Mouse (Mus musculus): Measurements from ENCODE around the gene Rpl29. TPM values are rescaled to one million over a fixed set of nuclear protein-coding genes. Genes with fewer than 3 reads are reported as not detected.

Rpl29 gene
- polyA plus RNA-seq (2014; fragmentation: Illumina TruSeq; extraction: RNeasy Lipid Tissue Mini Kit (QIAGEN cat#74804); ENCODE audit: low read depth, low replicate concordance), result 28.9 TPM

GRCm38 (mm10) chr9:106429221-106430014, at the start of gene Rpl29:
TSS of gene Rpl29 (plus strand) at chr9:106429454.

GRCm38 (mm10) chr9:106447348-106447747, 18.1 kb downstream of the Rpl29 start, which contains the start of the genes Abhd14b and Abhd14a:
TSS of gene Abhd14b (plus strand) at chr9:106447459.
TSS of gene Abhd14a (minus strand) at chr9:106447678.

GRCm38 (mm10) chr9:106453271-106454070, 24.2 kb downstream of the Rpl29 start, which contains the start of gene Pcbp4:
TSS of gene Pcbp4 (plus strand) at chr9:106453291.

GRCm38 (mm10) chr9:106465571-106466200, 36.4 kb downstream of the Rpl29 start, which contains the start of gene Gpr62:
TSS of gene Gpr62 (minus strand) at chr9:106465938.

GRCm38 (mm10) chr9:106475663-106476001, 46.4 kb downstream of the Rpl29 start, which contains the start of gene Rrp9:
TSS of gene Rrp9 (plus strand) at chr9:106475963.

GRCm38 (mm10) chr9:106476924-106477484, 47.8 kb downstream of the Rpl29 start, which contains the start of gene Parp3:
TSS of gene Parp3 (minus strand) at chr9:106476949.

Other genes with a start within 250 kb of the Rpl29 start
- gene Ppm1m, start 229.7 kb upstream of the Rpl29 start, polyA plus RNA-seq (2014; fragmentation: Illumina TruSeq; extraction: RNeasy Lipid Tissue Mini Kit (QIAGEN cat#74804); ENCODE audit: low read depth, low replicate concordance), result 10.9 TPM
- gene Twf2, start 226.3 kb upstream of the Rpl29 start, polyA plus RNA-seq (2014; fragmentation: Illumina TruSeq; extraction: RNeasy Lipid Tissue Mini Kit (QIAGEN cat#74804); ENCODE audit: low read depth, low replicate concordance), result 1.7 TPM
- not detected for gene Tlr9, start 206.9 kb upstream of the Rpl29 start, polyA plus RNA-seq (2014; fragmentation: Illumina TruSeq; extraction: RNeasy Lipid Tissue Mini Kit (QIAGEN cat#74804); ENCODE audit: low read depth, low replicate concordance)
- gene Alas1, start 180.8 kb upstream of the Rpl29 start, polyA plus RNA-seq (2014; fragmentation: Illumina TruSeq; extraction: RNeasy Lipid Tissue Mini Kit (QIAGEN cat#74804); ENCODE audit: low read depth, low replicate concordance), result 319 TPM
- gene Poc1a, start 148.4 kb upstream of the Rpl29 start, polyA plus RNA-seq (2014; fragmentation: Illumina TruSeq; extraction: RNeasy Lipid Tissue Mini Kit (QIAGEN cat#74804); ENCODE audit: low read depth, low replicate concordance), result not detected
- gene Dusp7, start 60.8 kb upstream of the Rpl29 start, polyA plus RNA-seq (2014; fragmentation: Illumina TruSeq; extraction: RNeasy Lipid Tissue Mini Kit (QIAGEN cat#74804); ENCODE audit: low read depth, low replicate concordance), result 13.1 TPM
- gene Acy1, start 8.9 kb downstream of the Rpl29 start, polyA plus RNA-seq (2014; fragmentation: Illumina TruSeq; extraction: RNeasy Lipid Tissue Mini Kit (QIAGEN cat#74804); ENCODE audit: low read depth, low replicate concordance), result 0.82 TPM
- gene Abhd14b, start 18.0 kb downstream of the Rpl29 start, polyA plus RNA-seq (2014; fragmentation: Illumina TruSeq; extraction: RNeasy Lipid Tissue Mini Kit (QIAGEN cat#74804); ENCODE audit: low read depth, low replicate concordance), result 17.8 TPM
- 1.0 TPM for gene Abhd14a, start 18.2 kb downstream of the Rpl29 start, polyA plus RNA-seq (2014; fragmentation: Illumina TruSeq; extraction: RNeasy Lipid Tissue Mini Kit (QIAGEN cat#74804); ENCODE audit: low read depth, low replicate concordance)
- not detected for gene Pcbp4, start 23.8 kb downstream of the Rpl29 start, polyA plus RNA-seq (2014; fragmentation: Illumina TruSeq; extraction: RNeasy Lipid Tissue Mini Kit (QIAGEN cat#74804); ENCODE audit: low read depth, low replicate concordance)
- not detected for gene Gpr62, start 36.5 kb downstream of the Rpl29 start, polyA plus RNA-seq (2014; fragmentation: Illumina TruSeq; extraction: RNeasy Lipid Tissue Mini Kit (QIAGEN cat#74804); ENCODE audit: low read depth, low replicate concordance)
- not detected for gene Rrp9, start 46.5 kb downstream of the Rpl29 start, polyA plus RNA-seq (2014; fragmentation: Illumina TruSeq; extraction: RNeasy Lipid Tissue Mini Kit (QIAGEN cat#74804); ENCODE audit: low read depth, low replicate concordance)
- 16.7 TPM for gene Parp3, start 47.5 kb downstream of the Rpl29 start, polyA plus RNA-seq (2014; fragmentation: Illumina TruSeq; extraction: RNeasy Lipid Tissue Mini Kit (QIAGEN cat#74804); ENCODE audit: low read depth, low replicate concordance)
- not detected for gene Iqcf1, start 70.5 kb downstream of the Rpl29 start, polyA plus RNA-seq (2014; fragmentation: Illumina TruSeq; extraction: RNeasy Lipid Tissue Mini Kit (QIAGEN cat#74804); ENCODE audit: low read depth, low replicate concordance)
- not detected for gene Iqcf5, start 85.1 kb downstream of the Rpl29 start, polyA plus RNA-seq (2014; fragmentation: Illumina TruSeq; extraction: RNeasy Lipid Tissue Mini Kit (QIAGEN cat#74804); ENCODE audit: low read depth, low replicate concordance)
- gene Iqcf3, start 132.2 kb downstream of the Rpl29 start, polyA plus RNA-seq (2014; fragmentation: Illumina TruSeq; extraction: RNeasy Lipid Tissue Mini Kit (QIAGEN cat#74804); ENCODE audit: low read depth, low replicate concordance), result not detected
- not detected for gene Iqcf4, start 141.5 kb downstream of the Rpl29 start, polyA plus RNA-seq (2014; fragmentation: Illumina TruSeq; extraction: RNeasy Lipid Tissue Mini Kit (QIAGEN cat#74804); ENCODE audit: low read depth, low replicate concordance)
- not detected for gene Iqcf6, start 197.1 kb downstream of the Rpl29 start, polyA plus RNA-seq (2014; fragmentation: Illumina TruSeq; extraction: RNeasy Lipid Tissue Mini Kit (QIAGEN cat#74804); ENCODE audit: low read depth, low replicate concordance)
- not detected for gene Grm2, start 226.6 kb downstream of the Rpl29 start, polyA plus RNA-seq (2014; fragmentation: Illumina TruSeq; extraction: RNeasy Lipid Tissue Mini Kit (QIAGEN cat#74804); ENCODE audit: low read depth, low replicate concordance)